Comparison of ENCODE assay signal across 8 mouse cellular contexts in genomic region chr19:40395757-40396661, GRCm38 (mm10).
DNase-seq lines count a peak whose midpoint lies in the region; ATAC-seq and TF ChIP-seq lines count a peak whose summit lies in the region.

No protein-coding gene starts in this region.

- no peaks in the 10 kb centered on the region for H3K9me3 ChIP-seq in heart, embryonic 13.5 days
- no peaks in the 10 kb centered on the region for H3K9me3 ChIP-seq in midbrain, postnatal 0 days (ENCODE audit: low read length)

- no peak overlapping the region for H3K4me3 ChIP-seq in heart, embryonic 13.5 days
- no peak overlapping the region for H3K4me3 ChIP-seq in midbrain, postnatal 0 days (ENCODE audit: low read depth, low read length)

- peak overlapping the region; percentile 30; the same call in 1 of the 2 replicates for H3K4me2 ChIP-seq in heart, embryonic 13.5 days
- no peak overlapping the region for H3K4me2 ChIP-seq in midbrain, postnatal 0 days (ENCODE audit: low read depth, low read length, poor library complexity, severe bottlenecking)

- H3K27me3 ChIP-seq in heart, embryonic 13.5 days (replicated peaks) = no peaks in the 10 kb centered on the region
- no peaks in the 10 kb centered on the region for H3K27me3 ChIP-seq in midbrain, postnatal 0 days (ENCODE audit: insufficient read depth, low read length)

- H3K4me1 ChIP-seq in heart, embryonic 13.5 days = peaks cover 42% of the 10 kb centered on the region
- peaks cover 7% of the 10 kb centered on the region for H3K4me1 ChIP-seq in midbrain, postnatal 0 days (ENCODE audit: insufficient read depth, low read length)

- TF ChIP-seq CTCF in midbrain, postnatal 0 days (IDR thresholded peaks at IDR 0.05) = no peak

- WGBS in heart, embryonic 13.5 days = 71% methylated on average over 14 of the region's 14 CpGs
- 60% methylated on average over 14 of the region's 14 CpGs for WGBS in midbrain, postnatal 0 days

- intact Hi-C loops in left cerebral cortex, postnatal 4 days (cut with DNase I) = no loop called here

- peaks cover 33% of the 10 kb centered on the region for H3K36me3 ChIP-seq in heart, embryonic 13.5 days
- peaks cover 11% of the 10 kb centered on the region for H3K36me3 ChIP-seq in midbrain, postnatal 0 days (ENCODE audit: insufficient read depth, low read length)

- ATAC-seq in heart, embryonic 13.5 days (ENCODE audit: extremely low read depth, insufficient number of reproducible peaks, low FRiP score, low TSS enrichment) = no peak
- ATAC-seq in midbrain, postnatal 0 days (ENCODE audit: low FRiP score) = no peak
- no peak for ATAC-seq in megakaryocyte progenitor cell, adult 5-6 weeks (replicated peaks; ENCODE audit: poor library complexity)

- H3K9ac ChIP-seq in heart, embryonic 13.5 days = peak overlapping the region; percentile 65
- H3K9ac ChIP-seq in midbrain, postnatal 0 days (replicated peaks; ENCODE audit: low read length, poor library complexity, severe bottlenecking) = no peak overlapping the region

- DNase-seq in left cerebral cortex, postnatal 4 days = peak; percentile 82
- DNase-seq in left cerebral cortex, adult 11 months (ENCODE audit: low spot score) = no peak
- peak; percentile 83 for DNase-seq in cerebellum, adult 9-10 months
- peak; percentile 71 for DNase-seq in midbrain, postnatal 0 days (ENCODE audit: low spot score)
- no peak for DNase-seq in yolk sac, embryonic 10.5 days (ENCODE audit: low spot score)
- DNase-seq in gastrocnemius, postnatal 4 days (ENCODE audit: low spot score in 2 of 2) = no peak

- peak overlapping the region; percentile 91 for H3K27ac ChIP-seq in heart, embryonic 13.5 days (replicated peaks)
- H3K27ac ChIP-seq in midbrain, postnatal 0 days (ENCODE audit: low read depth, low read length) = peak overlapping the region; percentile 51; the same call in 1 of the 2 replicates

Comparison
In these comparisons a context has a peak if more than half of its experiments do, and no peak if none do; other contexts are left out.
1. DNase-seq: peak in left cerebral cortex, postnatal 4 days (single experiment), cerebellum, adult 9-10 months (single experiment) and midbrain, postnatal 0 days (single experiment); none in left cerebral cortex, adult 11 months (single experiment), yolk sac, embryonic 10.5 days (single experiment) and gastrocnemius, postnatal 4 days (0 of 2).